Mouse (Mus musculus): ENCODE data around the gene Pik3r5. TPM values are rescaled to one million over a fixed set of nuclear protein-coding genes. Genes with fewer than 3 reads are reported as not detected.
A peak's percentile ranks its signal among the peaks of the same experiment; 100 is the strongest.

The Pik3r5 gene
- total and polyA plus RNA-seq, 2 experiments from 2014 or later = 0.52 to 1.0 TPM

DNA sequence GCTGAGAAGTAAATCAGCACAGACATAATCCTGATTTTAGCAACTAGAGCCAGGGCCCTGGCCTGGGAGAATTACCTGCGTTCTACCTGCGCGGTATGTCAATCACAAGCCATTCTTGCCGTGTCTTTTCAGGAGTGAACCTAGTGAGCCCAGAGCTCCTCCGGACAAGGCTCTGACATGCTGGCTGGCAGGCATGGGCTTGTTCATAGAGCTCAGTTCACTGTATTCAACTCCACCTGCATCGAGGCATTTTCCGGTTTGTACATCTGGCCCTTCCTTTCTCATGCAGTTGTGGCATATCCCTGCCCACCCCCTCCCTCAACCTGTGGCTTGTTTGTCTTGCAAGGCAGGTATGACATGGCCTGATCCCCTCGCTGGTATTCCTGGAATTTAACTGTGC lies 26.3 kb upstream of the Pik3r5 start:
- 91% methylated on average over 8 of the region's 8 CpGs for WGBS

DNA sequence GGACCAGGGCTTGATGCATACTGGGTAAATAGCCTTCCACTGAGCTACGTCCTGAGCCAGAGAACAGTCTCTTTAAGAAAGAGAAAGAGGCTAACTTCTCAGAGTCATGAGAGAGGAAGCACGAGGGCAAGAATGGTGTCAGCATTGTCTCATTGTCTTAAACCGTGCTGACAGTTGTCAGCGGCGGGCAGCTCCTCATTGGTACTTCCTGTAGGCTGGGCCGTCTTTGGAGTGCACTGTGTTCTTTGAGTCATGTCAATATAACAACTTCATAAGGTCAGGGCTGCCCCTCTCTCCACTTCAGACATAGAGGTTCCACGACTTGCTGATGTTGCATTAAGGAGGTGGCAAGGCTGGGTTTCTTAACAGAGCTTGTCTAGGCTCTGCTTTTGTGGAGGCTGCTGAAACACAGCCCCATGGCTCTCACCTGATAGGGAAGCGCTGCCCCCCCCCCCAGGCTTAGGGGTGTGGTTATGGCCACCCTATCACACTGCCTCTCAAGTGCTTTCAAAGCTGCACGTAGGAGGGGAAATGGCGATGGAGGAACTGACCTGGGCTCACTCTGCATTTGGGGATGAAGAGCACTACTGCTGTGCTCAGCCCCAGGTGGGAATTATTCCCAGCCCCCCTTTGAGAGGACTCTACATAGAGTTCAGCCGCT lies 24.5 kb upstream of the Pik3r5 start:
- no peak for ATAC-seq (ENCODE audit: low FRiP score)
- no peak overlapping the region for H3K4me3 ChIP-seq (ENCODE audit: low read depth, low read length)
- TF ChIP-seq CTCF (IDR thresholded peaks at IDR 0.05) = no peak

More for the DNA sequence above, 26.3 kb upstream of the Pik3r5 start:
- H3K27me3 ChIP-seq (ENCODE audit: insufficient read depth, low read length) = peaks cover 29% of the 10 kb centered on the region
- no peak overlapping the region for H3K4me3 ChIP-seq (ENCODE audit: low read depth, low read length)
- no peak for TF ChIP-seq CTCF (IDR thresholded peaks at IDR 0.05)
- ATAC-seq (ENCODE audit: low FRiP score) (no peak), DNase-seq (ENCODE audit: low spot score) (no peak)
- H3K36me3 ChIP-seq (ENCODE audit: insufficient read depth, low read length) = no peaks in the 10 kb centered on the region
- H3K27ac ChIP-seq (ENCODE audit: low read depth, low read length) = no peak overlapping the region
- H3K9ac ChIP-seq (replicated peaks; ENCODE audit: low read length, poor library complexity, severe bottlenecking) = no peak overlapping the region
- H3K4me1 ChIP-seq (ENCODE audit: insufficient read depth, low read length) = no peaks in the 10 kb centered on the region
- H3K4me2 ChIP-seq (ENCODE audit: low read depth, low read length, poor library complexity, severe bottlenecking) = no peak overlapping the region
- H3K9me3 ChIP-seq (ENCODE audit: low read length) = no peaks in the 10 kb centered on the region

DNA sequence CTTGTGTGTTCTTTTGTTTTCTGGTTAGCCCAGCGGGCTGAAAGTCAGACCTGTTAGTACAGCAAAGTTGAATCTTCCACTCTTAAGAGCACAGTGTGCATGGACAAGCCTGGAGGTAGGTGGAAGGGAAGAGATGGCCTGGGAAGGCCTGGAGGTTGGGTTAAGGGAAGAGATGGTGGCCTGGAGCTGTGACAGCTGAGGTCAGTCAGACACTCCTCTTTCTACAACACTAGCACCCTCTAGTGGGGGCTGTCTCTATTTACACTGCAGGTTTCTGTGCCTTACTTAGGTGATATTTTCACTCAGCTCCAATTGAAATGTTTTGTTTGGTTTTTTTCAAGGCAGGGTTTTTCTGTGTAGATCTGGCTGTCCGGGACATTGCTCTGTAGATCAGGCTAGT lies 23.8 kb upstream of the Pik3r5 start:
- peak; percentile 92 for TF ChIP-seq CTCF (IDR thresholded peaks at IDR 0.05)
- no peaks in the 10 kb centered on the region for H3K4me1 ChIP-seq (ENCODE audit: insufficient read depth, low read length)
- DNase-seq (ENCODE audit: low spot score) (peak; percentile 89), ATAC-seq (ENCODE audit: low FRiP score) (no peak)
- H3K27ac ChIP-seq (ENCODE audit: low read depth, low read length) = no peak overlapping the region
- peaks cover 11% of the 10 kb centered on the region for H3K27me3 ChIP-seq (ENCODE audit: insufficient read depth, low read length)
- H3K9ac ChIP-seq (replicated peaks; ENCODE audit: low read length, poor library complexity, severe bottlenecking) = no peak overlapping the region
- H3K4me2 ChIP-seq (ENCODE audit: low read depth, low read length, poor library complexity, severe bottlenecking) = no peak overlapping the region
- WGBS = 49% methylated on average over 2 of the region's 2 CpGs
- no peak overlapping the region for H3K4me3 ChIP-seq (ENCODE audit: low read depth, low read length)
- no peaks in the 10 kb centered on the region for H3K36me3 ChIP-seq (ENCODE audit: insufficient read depth, low read length)
- H3K9me3 ChIP-seq (ENCODE audit: low read length) = no peaks in the 10 kb centered on the region

More for the DNA sequence above, 24.5 kb upstream of the Pik3r5 start:
- Histone ChIP-seq H3K4me1 (ENCODE audit: insufficient read depth, low read length) (no peaks in the 10 kb centered on the region), H3K36me3 (ENCODE audit: insufficient read depth, low read length) (no peaks in the 10 kb centered on the region), H3K4me2 (ENCODE audit: low read depth, low read length, poor library complexity, severe bottlenecking) (no peak overlapping the region), H3K9ac (replicated peaks; ENCODE audit: low read length, poor library complexity, severe bottlenecking) (no peak overlapping the region), H3K27ac (ENCODE audit: low read depth, low read length) (no peak overlapping the region), H3K9me3 (ENCODE audit: low read length) (no peaks in the 10 kb centered on the region), H3K27me3 (ENCODE audit: insufficient read depth, low read length) (peaks cover 16% of the 10 kb centered on the region)
- 65% methylated on average over 11 of the region's 11 CpGs for WGBS
- no peak for DNase-seq (ENCODE audit: low spot score)

- ATAC-seq (ENCODE audit: low FRiP score) (no peak), DNase-seq (ENCODE audit: low spot score) (no peak)
- no peak overlapping the region for H3K9ac ChIP-seq (replicated peaks; ENCODE audit: low read length, poor library complexity, severe bottlenecking)
- no peak overlapping the region for H3K4me3 ChIP-seq (ENCODE audit: low read depth, low read length)
- H3K9me3 ChIP-seq (ENCODE audit: low read length) = no peaks in the 10 kb centered on the region
- no peak overlapping the region for H3K27ac ChIP-seq (ENCODE audit: low read depth, low read length)
- H3K4me2 ChIP-seq (ENCODE audit: low read depth, low read length, poor library complexity, severe bottlenecking) = no peak overlapping the region
- no peak for TF ChIP-seq CTCF (IDR thresholded peaks at IDR 0.05)
- no peaks in the 10 kb centered on the region for H3K27me3 ChIP-seq (ENCODE audit: insufficient read depth, low read length)
- H3K4me1 ChIP-seq (ENCODE audit: insufficient read depth, low read length) = no peaks in the 10 kb centered on the region
- no peaks in the 10 kb centered on the region for H3K36me3 ChIP-seq (ENCODE audit: insufficient read depth, low read length)
- WGBS = 74% methylated on average over 3 of the region's 3 CpGs
Observed at GRCm38 (mm10) chr11:68417001-68417400, 14.9 kb upstream of the Pik3r5 start.

DNA sequence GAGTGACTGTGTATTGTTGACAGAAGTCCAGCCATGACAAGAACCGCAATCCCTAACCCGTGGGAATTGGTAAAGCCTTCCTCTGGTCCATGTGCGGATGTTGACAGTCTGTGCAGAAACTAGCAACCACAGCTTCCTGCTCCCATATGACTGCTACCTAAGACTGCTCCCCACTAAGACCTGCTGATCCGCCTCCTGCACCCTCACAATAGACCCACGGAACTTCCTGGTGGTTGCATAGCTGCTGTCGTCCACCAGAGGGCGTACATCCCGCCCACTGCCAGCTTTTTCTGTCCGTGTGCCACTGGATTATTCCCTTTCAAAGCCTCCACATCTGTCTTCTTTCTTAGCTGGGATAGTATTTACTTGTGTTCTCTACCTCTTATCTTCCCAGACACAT lies 14.1 kb upstream of the Pik3r5 start:
- H3K4me2 ChIP-seq (ENCODE audit: low read depth, low read length, poor library complexity, severe bottlenecking) = no peak overlapping the region
- ATAC-seq (ENCODE audit: low FRiP score) (no peak), DNase-seq (ENCODE audit: low spot score) (peak; percentile 20)
- H3K36me3 ChIP-seq (ENCODE audit: insufficient read depth, low read length) = no peaks in the 10 kb centered on the region
- no peak overlapping the region for H3K27ac ChIP-seq (ENCODE audit: low read depth, low read length)
- no peaks in the 10 kb centered on the region for H3K27me3 ChIP-seq (ENCODE audit: insufficient read depth, low read length)
- TF ChIP-seq CTCF (IDR thresholded peaks at IDR 0.05) = peak; percentile 78
- WGBS = 43% methylated on average over 9 of the region's 9 CpGs
- H3K9ac ChIP-seq (replicated peaks; ENCODE audit: low read length, poor library complexity, severe bottlenecking) = no peak overlapping the region
- no peaks in the 10 kb centered on the region for H3K4me1 ChIP-seq (ENCODE audit: insufficient read depth, low read length)
- H3K9me3 ChIP-seq (ENCODE audit: low read length) = no peaks in the 10 kb centered on the region
- H3K4me3 ChIP-seq (ENCODE audit: low read depth, low read length) = no peak overlapping the region

GRCm38 (mm10) chr11:68425492-68426315 lies 6.2 kb upstream of the Pik3r5 start:
- no peak for TF ChIP-seq CTCF (IDR thresholded peaks at IDR 0.05)
- Histone ChIP-seq H3K4me2 (ENCODE audit: low read depth, low read length, poor library complexity, severe bottlenecking) (no peak overlapping the region), H3K27me3 (ENCODE audit: insufficient read depth, low read length) (no peaks in the 10 kb centered on the region), H3K9ac (replicated peaks; ENCODE audit: low read length, poor library complexity, severe bottlenecking) (no peak overlapping the region), H3K4me1 (ENCODE audit: insufficient read depth, low read length) (no peaks in the 10 kb centered on the region), H3K4me3 (ENCODE audit: low read depth, low read length) (no peak overlapping the region), H3K9me3 (ENCODE audit: low read length) (no peaks in the 10 kb centered on the region), H3K36me3 (ENCODE audit: insufficient read depth, low read length) (no peaks in the 10 kb centered on the region), H3K27ac (ENCODE audit: low read depth, low read length) (no peak overlapping the region)
- no peak for ATAC-seq (ENCODE audit: low FRiP score)
- DNase-seq (ENCODE audit: low spot score) = peak; percentile 3
- WGBS = 37% methylated on average over 8 of the region's 8 CpGs
